Mouse (Mus musculus) midbrain, embryonic 14.5 days (tissue): ENCODE measurements at regions not wholly inside any gene's neighbourhood (a gene's known extent, or its start where the extent isn't known, plus 50 kb on each side); places are given as distances from the start of the nearest gene placed in this dataset.

Experiments used
- ATAC-seq: fragments of 200-750 bp; cut with Nextera tagmentation; 2 replicates; pipeline ENCODE4 v1.8.0; 2017; ENCODE audit warnings: moderate number of reproducible peaks, moderate library complexity; ENCODE audit not compliant: low FRiP score, low TSS enrichment
- DNase-seq: peaks from one replicate; pipeline ENCODE4 v3.0.0-alpha.2; 2015
- H3K27ac ChIP-seq: fragments of 300-500 bp; sonication (generic); replicated peaks from 2 replicates; pipeline ENCODE4 v1.5.1; 2014; ENCODE audit warnings: mild to moderate bottlenecking, low read depth, low read length, moderate library complexity
- H3K27me3 ChIP-seq: fragments of 300-500 bp; sonication (generic); 2 replicates; pipeline ENCODE4 v1.6.1; 2014; ENCODE audit warnings: low read length, control low read depth, mixed read lengths; ENCODE audit not compliant: control insufficient read depth, insufficient read depth
- H3K36me3 ChIP-seq: fragments of 300-500 bp; sonication (generic); 2 replicates; pipeline ENCODE4 v1.6.1; 2014; ENCODE audit warnings: low read length, control low read depth; ENCODE audit not compliant: control insufficient read depth, insufficient read depth
- H3K4me1 ChIP-seq: fragments of 300-500 bp; sonication (generic); 2 replicates; pipeline ENCODE4 v1.6.1; 2014; ENCODE audit warnings: mild to moderate bottlenecking, antibody characterized with exemption, low read length, control low read depth; ENCODE audit not compliant: control insufficient read depth, insufficient read depth
- H3K4me2 ChIP-seq: fragments of 300-500 bp; sonication (generic); 2 replicates; pipeline ENCODE4 v1.6.1; 2014; ENCODE audit warnings: mild to moderate bottlenecking, low read length, moderate library complexity
- H3K4me3 ChIP-seq: fragments of 300-500 bp; sonication (generic); replicated peaks from 2 replicates; pipeline ENCODE4 v1.5.1; 2014; ENCODE audit warnings: low read depth, low read length
- H3K9ac ChIP-seq: fragments of 300-500 bp; sonication (generic); replicated peaks from 2 replicates; pipeline ENCODE4 v1.6.1; 2014; ENCODE audit warnings: mild to moderate bottlenecking, low read length, moderate library complexity
- H3K9me3 ChIP-seq: fragments of 300-500 bp; sonication (generic); 2 replicates; pipeline ENCODE4 v1.6.1; 2016; ENCODE audit warnings: low read length, control low read depth, mixed read lengths; ENCODE audit not compliant: control insufficient read depth
- WGBS: fragments of 180-500 bp; shearing (Covaris S2); extraction: QIAGEN DNeasy Blood & Tissue Kit; methylation state at CpG from one replicate; pipeline ENCODE4 v1.1.7; 2014; 5-methylcytosine and 5-hydroxymethylcytosine counted together

- no peak overlapping the region for H3K4me2 ChIP-seq
- no peaks in the 10 kb centered on the region for H3K36me3 ChIP-seq
- ATAC-seq (no peak), DNase-seq (no peak)
- no peak overlapping the region for H3K9ac ChIP-seq
- no peak overlapping the region for H3K4me3 ChIP-seq
- H3K27ac ChIP-seq: no peak overlapping the region
- H3K27me3 ChIP-seq: no peaks in the 10 kb centered on the region
- 83% methylated on average over 3 of the region's 3 CpGs for WGBS
- no peaks in the 10 kb centered on the region for H3K9me3 ChIP-seq
- H3K4me1 ChIP-seq: no peaks in the 10 kb centered on the region
Measured at GRCm38 (mm10) chr6:51774771-51775170, 237.6 kb downstream of the Skap2 start.

- ATAC-seq: no peak
- Histone ChIP-seq H3K4me3 (no peak overlapping the region), H3K36me3 (no peaks in the 10 kb centered on the region), H3K9ac (no peak overlapping the region), H3K27me3 (no peaks in the 10 kb centered on the region), H3K4me2 (no peak overlapping the region), H3K27ac (no peak overlapping the region), H3K4me1 (0 out of 2 replicates have a peak, but pooled peaks cover 6% of the 10 kb centered on the region), H3K9me3 (no peaks in the 10 kb centered on the region)
- WGBS: 71% methylated on average over 3 of the region's 3 CpGs
- no peak for DNase-seq
Measured at GRCm38 (mm10) chr6:51785615-51786014, 226.7 kb downstream of the Skap2 start.

GRCm38 (mm10) chr6:51786836-51787235 lies 225.5 kb downstream of the Skap2 start:
- DNase-seq (no peak), ATAC-seq (no peak)
- WGBS: 73% methylated on average over 3 of the region's 3 CpGs

GRCm38 (mm10) chr6:51788156-51788555 lies 224.2 kb downstream of the Skap2 start:
- H3K36me3 ChIP-seq: no peaks in the 10 kb centered on the region
- 85% methylated on average over 9 of the region's 9 CpGs for WGBS
- no peak for DNase-seq
- H3K27ac ChIP-seq: no peak overlapping the region
- no peak overlapping the region for H3K9ac ChIP-seq
- H3K27me3 ChIP-seq: no peaks in the 10 kb centered on the region
- ATAC-seq: no peak
- H3K4me1 ChIP-seq: 0 out of 2 replicates have a peak, but pooled peaks cover 6% of the 10 kb centered on the region
- no peak overlapping the region for H3K4me2 ChIP-seq
- H3K9me3 ChIP-seq: no peaks in the 10 kb centered on the region
- H3K4me3 ChIP-seq: no peak overlapping the region

More at GRCm38 (mm10) chr6:51786836-51787235, 225.5 kb downstream of the Skap2 start:
- Histone ChIP-seq H3K4me3 (no peak overlapping the region), H3K27me3 (no peaks in the 10 kb centered on the region), H3K9me3 (no peaks in the 10 kb centered on the region), H3K9ac (no peak overlapping the region), H3K36me3 (no peaks in the 10 kb centered on the region), H3K4me2 (no peak overlapping the region), H3K4me1 (0 out of 2 replicates have a peak, but pooled peaks cover 6% of the 10 kb centered on the region), H3K27ac (no peak overlapping the region)

GRCm38 (mm10) chr6:51790293-51790692 lies 222.1 kb downstream of the Skap2 start:
- H3K27ac ChIP-seq: peak overlapping the region; percentile 33; the same call in 1 of the 2 replicates
- H3K36me3 ChIP-seq: no peaks in the 10 kb centered on the region
- no peaks in the 10 kb centered on the region for H3K9me3 ChIP-seq
- no peak overlapping the region for H3K4me2 ChIP-seq
- H3K27me3 ChIP-seq: no peaks in the 10 kb centered on the region
- H3K4me3 ChIP-seq: no peak overlapping the region
- DNase-seq: peak; percentile 29
- H3K9ac ChIP-seq: no peak overlapping the region
- ATAC-seq: no peak
- 0 out of 2 replicates have a peak, but pooled peaks cover 6% of the 10 kb centered on the region for H3K4me1 ChIP-seq
- whole genome bisulfite sequencing: 54% methylated on average over 5 of the region's 5 CpGs

- Histone ChIP-seq H3K27me3 (no peaks in the 10 kb centered on the region), H3K9me3 (no peaks in the 10 kb centered on the region), H3K27ac (peak overlapping the region; percentile 33; the same call in 1 of the 2 replicates), H3K4me2 (no peak overlapping the region), H3K4me1 (0 out of 2 replicates have a peak, but pooled peaks cover 6% of the 10 kb centered on the region), H3K9ac (no peak overlapping the region), H3K4me3 (no peak overlapping the region), H3K36me3 (no peaks in the 10 kb centered on the region)
- DNase-seq (no peak), ATAC-seq (no peak)
- WGBS: 82% methylated on average over 7 of the region's 7 CpGs
Measured at GRCm38 (mm10) chr6:51790693-51791092, 221.7 kb downstream of the Skap2 start.

- Histone ChIP-seq H3K4me1 (0 out of 2 replicates have a peak, but pooled peaks cover 3% of the 10 kb centered on the region), H3K27ac (no peak overlapping the region), H3K4me2 (no peak overlapping the region), H3K9me3 (no peaks in the 10 kb centered on the region), H3K4me3 (no peak overlapping the region), H3K27me3 (no peaks in the 10 kb centered on the region), H3K9ac (no peak overlapping the region), H3K36me3 (no peaks in the 10 kb centered on the region)
- WGBS: 58% methylated on average over 4 of the region's 4 CpGs
- ATAC-seq: no peak
- no peak for DNase-seq
Measured at GRCm38 (mm10) chr6:51795300-51795699, 217.0 kb downstream of the Skap2 start.

- WGBS: 90% methylated on average over 12 of the region's 12 CpGs
- Histone ChIP-seq H3K27me3 (no peaks in the 10 kb centered on the region), H3K4me2 (no peak overlapping the region), H3K4me1 (no peaks in the 10 kb centered on the region), H3K4me3 (no peak overlapping the region), H3K9ac (no peak overlapping the region), H3K36me3 (no peaks in the 10 kb centered on the region), H3K27ac (no peak overlapping the region), H3K9me3 (no peaks in the 10 kb centered on the region)
- no peak for ATAC-seq
- no peak for DNase-seq
Measured at GRCm38 (mm10) chr6:51798577-51799240, 213.6 kb downstream of the Skap2 start.

- H3K27me3 ChIP-seq: no peaks in the 10 kb centered on the region
- no peaks in the 10 kb centered on the region for H3K4me1 ChIP-seq
- no peaks in the 10 kb centered on the region for H3K9me3 ChIP-seq
- ATAC-seq (no peak), DNase-seq (no peak)
- WGBS: 78% methylated on average over 7 of the region's 7 CpGs
- no peak overlapping the region for H3K4me3 ChIP-seq
- no peaks in the 10 kb centered on the region for H3K36me3 ChIP-seq
- no peak overlapping the region for H3K9ac ChIP-seq
- H3K4me2 ChIP-seq: no peak overlapping the region
- no peak overlapping the region for H3K27ac ChIP-seq
Measured at GRCm38 (mm10) chr6:51805656-51806055, 206.7 kb downstream of the Skap2 start.
